Mouse (Mus musculus) kidney, adult 11 months (tissue): Measurements from ENCODE around the gene Dusp2.

Experiments used
- DNase-seq: peaks from one replicate; pipeline ENCODE4 v3.0.0; 2022

Dusp2 gene

GRCm38 (mm10) chr2:127369703-127370376 is 33.9 kb downstream of the Dusp2 start:
- DNase-seq: peak; percentile 74

- no peak for DNase-seq
These were observed 34.9 kb downstream of the Dusp2 start for GRCm38 (mm10) chr2:127370561-127371483.

GRCm38 (mm10) chr2:127371484-127371861 is 35.5 kb downstream of the Dusp2 start:
- peak; percentile 89 for DNase-seq

- DNase-seq: no peak
These were observed 36.1 kb downstream of the Dusp2 start for GRCm38 (mm10) chr2:127372082-127372481.

GRCm38 (mm10) chr2:127374131-127374530 is 38.2 kb downstream of the Dusp2 start:
- no peak for DNase-seq

- peak; percentile 44 for DNase-seq
These were observed 39.1 kb downstream of the Dusp2 start for GRCm38 (mm10) chr2:127375087-127375486.

- DNase-seq: no peak
These were observed 39.9 kb downstream of the Dusp2 start for GRCm38 (mm10) chr2:127375759-127376341.

- DNase-seq: peak; percentile 60
These were observed 40.6 kb downstream of the Dusp2 start for GRCm38 (mm10) chr2:127376423-127377051.

- DNase-seq: no peak
These were observed 42.1 kb downstream of the Dusp2 start for GRCm38 (mm10) chr2:127377942-127378610.

GRCm38 (mm10) chr2:127378611-127378990 is 42.6 kb downstream of the Dusp2 start:
- DNase-seq: peak; percentile 85

- peak; percentile 39 for DNase-seq
These were observed 43.3 kb downstream of the Dusp2 start for GRCm38 (mm10) chr2:127379250-127379649.

- no peak for DNase-seq
These were observed 47.9 kb downstream of the Dusp2 start for GRCm38 (mm10) chr2:127383881-127384280.

GRCm38 (mm10) chr2:127387521-127387920 is 51.6 kb downstream of the Dusp2 start:
- no peak for DNase-seq
